Mouse (Mus musculus): ENCODE measurements around the gene Il9r. TPM values are rescaled to one million over a fixed set of nuclear protein-coding genes. Genes with fewer than 3 reads are reported as not detected.

Gene Il9r
- polyA plus RNA-seq, 2 experiments = 0.08 to 0.16 TPM

- Histone ChIP-seq H3K27ac (no peak overlapping the region), H3K4me3 (ENCODE audit: insufficient read depth in 1 of 2, low read depth in 2 of 2, low read length in 2 of 2) (no peak overlapping the region), H3K36me3 (replicated peaks; ENCODE audit: control insufficient read depth, insufficient read depth, low read depth) (peaks cover 78% of the 10 kb centered on the region), H3K9me3 (ENCODE audit: control insufficient read depth, low read length) (no peaks in the 10 kb centered on the region), H3K4me2 (ENCODE audit: low read depth) (no peak overlapping the region), H3K27me3 (ENCODE audit: control insufficient read depth, insufficient read depth, low read length) (no peaks in the 10 kb centered on the region), H3K9ac (replicated peaks) (no peak overlapping the region), H3K4me1 (replicated peaks; ENCODE audit: control insufficient read depth in 2 of 2, insufficient read depth in 2 of 2, low read length in 1 of 2) (peaks cover 0 to 17% of the 10 kb centered on the region in 2 experiments; a peak in 3 of 4 replicates)
- WGBS (ENCODE audit: insufficient replicate concordance) = 94% methylated on average over 3 of the region's 3 CpGs
- DNase-seq (ENCODE audit: low read depth in 3 of 3, low spot score in 3 of 3) (no peak), ATAC-seq (ENCODE audit: insufficient read depth) (no peak)
- TF ChIP-seq EP300 (IDR thresholded peaks at IDR 0.05; ENCODE audit: low read depth) (no peak), CTCF (IDR thresholded peaks at IDR 0.05; ENCODE audit: low read depth) (no peak)
Observed at GRCm38 (mm10) chr11:32233895-32234294, 33.8 kb upstream of the Il9r start.

- Histone ChIP-seq H3K27me3 (ENCODE audit: control insufficient read depth, insufficient read depth, low read length) (no peaks in the 10 kb centered on the region), H3K4me1 (replicated peaks; ENCODE audit: control insufficient read depth in 2 of 2, insufficient read depth in 2 of 2, low read length in 1 of 2) (peaks cover 0 to 8% of the 10 kb centered on the region in 2 experiments; a peak in 2 of 4 replicates), H3K36me3 (replicated peaks; ENCODE audit: control insufficient read depth, insufficient read depth, low read depth) (peaks cover 70% of the 10 kb centered on the region), H3K9me3 (ENCODE audit: control insufficient read depth, low read length) (no peaks in the 10 kb centered on the region), H3K4me2 (ENCODE audit: low read depth) (no peak overlapping the region), H3K9ac (replicated peaks) (no peak overlapping the region), H3K4me3 (ENCODE audit: insufficient read depth in 1 of 2, low read depth in 2 of 2, low read length in 2 of 2) (no peak overlapping the region), H3K27ac (no peak overlapping the region)
- DNase-seq (ENCODE audit: low read depth in 3 of 3, low spot score in 3 of 3) = no peak
- TF ChIP-seq EP300 (IDR thresholded peaks at IDR 0.05; ENCODE audit: low read depth) (no peak), CTCF (IDR thresholded peaks at IDR 0.05; ENCODE audit: low read depth) (no peak)
- ATAC-seq (ENCODE audit: insufficient read depth) = no peak
- WGBS (ENCODE audit: insufficient replicate concordance) = 91% methylated on average over 10 of the region's 10 CpGs
Observed at GRCm38 (mm10) chr11:32232848-32233247, 32.8 kb upstream of the Il9r start.

DNA sequence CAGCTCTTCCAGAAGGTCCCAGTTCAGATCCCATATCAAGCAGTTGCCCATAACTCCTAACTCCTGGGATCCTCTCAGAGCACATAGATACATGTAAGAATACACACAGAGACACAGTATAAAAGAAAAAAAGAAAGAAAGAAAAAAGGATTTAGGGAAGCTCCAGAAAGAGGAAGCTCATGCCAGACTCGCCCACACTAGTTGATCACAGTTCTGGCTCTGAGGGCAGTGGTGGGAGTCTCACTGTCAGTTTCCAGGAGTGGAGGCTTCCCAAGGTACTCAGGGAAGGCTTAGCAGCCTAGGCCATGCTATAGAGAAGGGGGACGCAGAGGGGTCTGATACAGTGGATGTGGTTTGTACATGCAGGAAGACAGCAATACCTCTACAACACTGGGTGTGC, 31.0 kb upstream of the Il9r start:
- H3K9ac ChIP-seq (replicated peaks) = no peak overlapping the region
- no peak overlapping the region for H3K27ac ChIP-seq
- H3K4me3 ChIP-seq (ENCODE audit: insufficient read depth in 1 of 2, low read depth in 2 of 2, low read length in 2 of 2) = no peak overlapping the region
- H3K27me3 ChIP-seq (ENCODE audit: control insufficient read depth, insufficient read depth, low read length) = no peaks in the 10 kb centered on the region
- ATAC-seq (ENCODE audit: insufficient read depth) = no peak
- TF ChIP-seq CTCF (IDR thresholded peaks at IDR 0.05; ENCODE audit: low read depth) = no peak
- no peak for TF ChIP-seq EP300 (IDR thresholded peaks at IDR 0.05; ENCODE audit: low read depth)
- DNase-seq (ENCODE audit: low read depth in 3 of 3, low spot score in 3 of 3) = no peak
- 77% methylated on average over 2 of the region's 2 CpGs for WGBS (ENCODE audit: insufficient replicate concordance)
- H3K36me3 ChIP-seq (replicated peaks; ENCODE audit: control insufficient read depth, insufficient read depth, low read depth) = peaks cover 56% of the 10 kb centered on the region
- peaks cover 5 to 6% of the 10 kb centered on the region in 2 experiments for H3K4me1 ChIP-seq (replicated peaks; ENCODE audit: control insufficient read depth in 2 of 2, insufficient read depth in 2 of 2, low read length in 1 of 2)
- H3K9me3 ChIP-seq (ENCODE audit: control insufficient read depth, low read length) = no peaks in the 10 kb centered on the region
- H3K4me2 ChIP-seq (ENCODE audit: low read depth) = no peak overlapping the region

DNA sequence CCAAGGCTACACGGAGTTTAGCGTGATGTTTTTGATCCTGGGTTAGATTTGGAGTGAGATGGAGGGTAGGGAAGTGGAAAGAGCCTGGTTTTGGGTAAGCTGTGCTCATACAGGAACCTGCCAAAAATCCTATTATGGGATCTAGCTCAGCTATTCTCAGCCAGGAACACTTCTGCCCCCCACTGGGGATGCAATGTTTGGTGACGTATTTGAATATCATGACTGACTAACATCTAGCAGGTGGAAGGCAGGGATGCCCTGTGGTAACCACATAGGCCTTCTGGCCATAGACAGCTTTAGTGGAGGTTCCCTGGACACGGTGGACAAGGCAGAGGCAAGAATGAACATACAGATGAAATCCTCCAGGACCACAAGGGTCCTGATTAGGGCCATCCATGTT, 30.1 kb upstream of the Il9r start:
- 0 out of 2 replicates have a peak, but pooled peaks cover under 1% of the 10 kb centered on the region for H3K27me3 ChIP-seq (ENCODE audit: control insufficient read depth, insufficient read depth, low read length)
- H3K36me3 ChIP-seq (replicated peaks; ENCODE audit: control insufficient read depth, insufficient read depth, low read depth) = peaks cover 54% of the 10 kb centered on the region
- H3K4me1 ChIP-seq (replicated peaks; ENCODE audit: control insufficient read depth in 2 of 2, insufficient read depth in 2 of 2, low read length in 1 of 2) = peaks cover 14 to 15% of the 10 kb centered on the region in 2 experiments
- no peak overlapping the region for H3K4me3 ChIP-seq (ENCODE audit: insufficient read depth in 1 of 2, low read depth in 2 of 2, low read length in 2 of 2)
- DNase-seq (ENCODE audit: low read depth in 3 of 3, low spot score in 3 of 3) (no peak), ATAC-seq (ENCODE audit: insufficient read depth) (no peak)
- no peak overlapping the region for H3K9ac ChIP-seq (replicated peaks)
- no peak overlapping the region for H3K4me2 ChIP-seq (ENCODE audit: low read depth)
- WGBS (ENCODE audit: insufficient replicate concordance) = 86% methylated on average over 4 of the region's 4 CpGs
- H3K9me3 ChIP-seq (ENCODE audit: control insufficient read depth, low read length) = no peaks in the 10 kb centered on the region
- H3K27ac ChIP-seq = no peak overlapping the region; the same call in 1 of the 2 replicates
- TF ChIP-seq EP300 (IDR thresholded peaks at IDR 0.05; ENCODE audit: low read depth) (no peak), CTCF (IDR thresholded peaks at IDR 0.05; ENCODE audit: low read depth) (no peak)

DNA sequence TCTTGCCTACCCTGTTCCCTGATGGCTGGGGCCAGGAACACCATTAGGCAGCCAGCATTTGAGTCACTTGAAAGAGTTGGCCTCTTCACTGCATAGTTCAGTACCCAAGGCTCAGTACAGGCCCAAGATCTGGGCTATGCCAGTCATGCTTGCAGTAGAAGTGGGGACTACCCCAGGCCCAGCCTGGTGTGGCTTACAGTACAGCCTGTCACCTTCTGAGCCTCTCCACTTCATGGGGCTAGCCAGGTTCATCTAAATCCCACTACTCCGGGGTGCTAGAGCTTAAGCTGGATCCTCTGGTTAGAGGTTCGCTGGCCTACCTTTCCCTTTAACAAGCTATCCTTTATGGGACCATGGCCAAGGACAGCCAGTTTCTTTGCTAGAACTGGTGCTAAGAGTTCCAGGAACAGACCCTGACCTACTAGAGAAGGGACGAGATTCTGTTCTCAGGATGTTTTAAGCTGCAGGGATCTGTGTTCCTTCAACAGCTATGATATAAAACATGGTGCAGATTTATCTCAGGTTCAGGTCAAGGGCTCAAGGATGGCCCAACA, 28.3 kb upstream of the Il9r start:
- peak overlapping the region; percentile 95 for H3K4me2 ChIP-seq (ENCODE audit: low read depth)

More for the DNA sequence above, 28.3 kb upstream of the Il9r start:
- ATAC-seq (ENCODE audit: insufficient read depth) (no peak), DNase-seq (ENCODE audit: low read depth in 3 of 3, low spot score in 3 of 3) (no peak)
- 73% methylated on average over 3 of the region's 3 CpGs for WGBS (ENCODE audit: insufficient replicate concordance)
- Histone ChIP-seq H3K27me3 (ENCODE audit: control insufficient read depth, insufficient read depth, low read length) (peaks cover 19% of the 10 kb centered on the region), H3K4me3 (ENCODE audit: insufficient read depth in 1 of 2, low read depth in 2 of 2, low read length in 2 of 2) (no peak overlapping the region), H3K9me3 (ENCODE audit: control insufficient read depth, low read length) (no peaks in the 10 kb centered on the region), H3K4me1 (replicated peaks; ENCODE audit: control insufficient read depth in 2 of 2, insufficient read depth in 2 of 2, low read length in 1 of 2) (peaks cover 15 to 22% of the 10 kb centered on the region in 2 experiments), H3K9ac (replicated peaks) (peak overlapping the region; percentile 6; the same call in 1 of the 2 replicates), H3K27ac (no peak overlapping the region; the same call in 1 of the 2 replicates), H3K36me3 (replicated peaks; ENCODE audit: control insufficient read depth, insufficient read depth, low read depth) (peaks cover 38% of the 10 kb centered on the region)
- TF ChIP-seq CTCF (IDR thresholded peaks at IDR 0.05; ENCODE audit: low read depth) (no peak), EP300 (IDR thresholded peaks at IDR 0.05; ENCODE audit: low read depth) (no peak)

All from liver, embryonic 14.5 days (tissue).